Mouse (Mus musculus): Measurements from ENCODE around the gene Gm6367.
"Not testable (repeated sequence)": the region's sequence is repeated elsewhere in the genome, so short reads cannot be mapped to it uniquely, and the experiment has no call there.

The Gm6367 gene

GRCm38 (mm10) chr5:94988326-94988725 lies at the start of gene Gm6367:
Gene Gm6367, plus strand, starts transcription at chr5:94988626.
- DNase-seq (ENCODE audit: extremely low read depth, low read depth, low spot score) = not testable (repeated sequence)
